Mouse (Mus musculus): Measurements from ENCODE around the gene Aunip. TPM values are rescaled to one million over a fixed set of nuclear protein-coding genes. Genes with fewer than 3 reads are reported as not detected.

The Aunip gene
- polyA plus RNA-seq, 1 experiment: 2.3 TPM

DNA sequence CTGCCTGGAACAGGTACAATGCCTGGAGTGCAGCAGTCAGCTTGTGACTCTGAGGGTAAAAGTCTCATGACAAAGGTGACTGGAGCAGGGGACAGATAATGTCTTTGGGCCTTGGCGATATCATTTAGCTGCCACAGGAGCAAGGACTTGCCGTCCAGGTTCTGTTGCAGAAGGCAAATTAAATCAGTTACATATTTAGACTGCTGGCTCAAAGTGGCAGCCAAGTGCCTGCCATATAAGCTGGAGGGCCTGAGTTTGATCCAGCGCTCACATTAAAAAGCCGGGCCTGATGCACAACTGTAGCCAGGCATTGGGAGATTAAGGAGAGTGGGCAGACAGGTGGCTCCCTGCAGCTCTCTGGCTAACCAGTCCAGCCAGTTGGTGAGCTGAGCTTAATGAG lies 31.0 kb upstream of the Aunip start:
- TF ChIP-seq CEBPB (IDR thresholded peaks at IDR 0.05; ENCODE audit: insufficient read depth, poor library complexity, severe bottlenecking): no peak
- no peak for TF ChIP-seq USF1 (IDR thresholded peaks at IDR 0.05; ENCODE audit: low read depth)
- TF ChIP-seq SRF (IDR thresholded peaks at IDR 0.05; ENCODE audit: control insufficient read depth, insufficient read length, low read depth): no peak
- no peak for TF ChIP-seq REST (IDR thresholded peaks at IDR 0.05; ENCODE audit: insufficient read depth, insufficient read length)
- TF ChIP-seq MYOG (IDR thresholded peaks at IDR 0.05; ENCODE audit: control insufficient read depth in 1 of 3, insufficient read depth in 1 of 3, insufficient read length in 2 of 3, low read depth in 2 of 3): no peak
- no peak for TF ChIP-seq E2F4 (IDR thresholded peaks at IDR 0.05; ENCODE audit: insufficient read depth)
- TF ChIP-seq TCF3 (IDR thresholded peaks at IDR 0.05; ENCODE audit: insufficient read length, low read depth): no peak
- TF ChIP-seq MYOD1 (IDR thresholded peaks at IDR 0.05; ENCODE audit: control insufficient read depth in 1 of 3, insufficient read length in 2 of 3, low read depth in 2 of 3): no peak
- TF ChIP-seq POLR2AphosphoS2 (IDR thresholded peaks at IDR 0.05; ENCODE audit: insufficient read length, low read depth): no peak
- no peaks in the 10 kb centered on the region for H3K27me3 ChIP-seq (ENCODE audit: control insufficient read depth, insufficient read depth, insufficient read length)

DNA sequence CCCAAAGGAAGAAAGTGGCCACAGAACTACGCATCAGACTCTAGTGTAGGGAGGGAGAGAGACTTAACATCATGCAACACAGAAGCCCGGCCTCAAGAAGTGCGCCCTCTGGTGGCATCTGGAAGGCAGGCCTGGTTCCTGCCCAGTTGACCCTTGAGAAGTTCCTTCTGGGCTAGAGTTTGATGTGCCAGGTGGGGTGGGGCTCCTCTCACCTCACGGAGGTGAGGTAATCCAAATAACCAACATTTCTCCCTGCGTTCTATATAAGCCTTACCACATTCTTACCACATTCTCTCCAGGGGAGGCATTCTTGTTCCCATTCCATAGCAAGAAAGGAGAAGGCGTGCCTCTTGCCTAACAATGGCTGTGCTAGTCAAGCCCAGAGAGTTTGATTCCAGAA lies 29.9 kb upstream of the Aunip start:
- H3K27me3 ChIP-seq (ENCODE audit: control insufficient read depth, insufficient read depth, insufficient read length): no peaks in the 10 kb centered on the region
- no peak overlapping the region for H3K4me3 ChIP-seq
- H3ac ChIP-seq (ENCODE audit: control insufficient read depth, insufficient read length): no peak overlapping the region
- H3K79me2 ChIP-seq (ENCODE audit: control insufficient read depth, insufficient read depth): no peaks in the 10 kb centered on the region
- TF ChIP-seq E2F4 (IDR thresholded peaks at IDR 0.05; ENCODE audit: insufficient read depth) (no peak), MYOG (IDR thresholded peaks at IDR 0.05; ENCODE audit: control insufficient read depth in 1 of 3, insufficient read depth in 1 of 3, insufficient read length in 2 of 3, low read depth in 2 of 3) (no peak)
- no peak overlapping the region for H3K4me2 ChIP-seq (ENCODE audit: low read depth)
- H3K36me3 ChIP-seq (ENCODE audit: control insufficient read depth, insufficient read depth): no peaks in the 10 kb centered on the region

More for the DNA sequence above, 31.0 kb upstream of the Aunip start:
- Histone ChIP-seq H3K4me2 (ENCODE audit: low read depth) (no peak overlapping the region), H3ac (ENCODE audit: control insufficient read depth, insufficient read length) (no peak overlapping the region), H3K79me2 (ENCODE audit: control insufficient read depth, insufficient read depth) (no peaks in the 10 kb centered on the region), H3K4me3 (no peak overlapping the region), H3K36me3 (ENCODE audit: control insufficient read depth, insufficient read depth) (no peaks in the 10 kb centered on the region)

DNA sequence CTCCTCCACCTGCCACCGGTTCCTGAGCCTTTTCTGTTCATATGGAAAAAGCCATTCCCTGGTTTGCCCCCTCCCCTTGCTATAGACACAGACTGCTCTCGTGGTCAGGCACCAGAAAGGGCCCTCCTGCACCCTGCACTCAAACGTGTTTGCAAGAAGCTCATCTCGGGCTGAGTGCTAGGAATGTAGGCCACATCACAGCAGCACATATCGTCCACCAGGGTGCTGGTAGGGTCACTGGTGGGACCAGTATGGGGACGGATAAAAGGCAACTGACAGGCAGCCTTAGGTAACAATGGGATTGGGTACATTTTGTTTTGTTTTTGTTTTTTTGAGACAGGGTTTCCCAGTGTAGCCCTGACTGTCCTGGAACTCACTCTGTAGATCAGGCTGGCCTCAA lies 29.5 kb upstream of the Aunip start:
- Histone ChIP-seq H3K4me3 (no peak overlapping the region), H3K27me3 (ENCODE audit: control insufficient read depth, insufficient read depth, insufficient read length) (no peaks in the 10 kb centered on the region)
- TF ChIP-seq USF1 (IDR thresholded peaks at IDR 0.05; ENCODE audit: low read depth) (no peak), POLR2A (IDR thresholded peaks at IDR 0.05; ENCODE audit: insufficient read length, low read depth) (no peak), E2F4 (IDR thresholded peaks at IDR 0.05; ENCODE audit: insufficient read depth) (no peak), SRF (IDR thresholded peaks at IDR 0.05; ENCODE audit: control insufficient read depth, insufficient read length, low read depth) (no peak), MYOD1 (IDR thresholded peaks at IDR 0.05; ENCODE audit: control insufficient read depth in 1 of 3, insufficient read length in 2 of 3, low read depth in 2 of 3) (no peak), TCF3 (IDR thresholded peaks at IDR 0.05; ENCODE audit: insufficient read length, low read depth) (no peak), TCF12 (IDR thresholded peaks at IDR 0.05; ENCODE audit: insufficient read depth, poor library complexity, severe bottlenecking) (no peak), CEBPB (IDR thresholded peaks at IDR 0.05; ENCODE audit: insufficient read depth, poor library complexity, severe bottlenecking) (no peak), MYOG (IDR thresholded peaks at IDR 0.05; ENCODE audit: control insufficient read depth in 1 of 3, insufficient read depth in 1 of 3, insufficient read length in 2 of 3, low read depth in 2 of 3) (no peak), MAX (IDR thresholded peaks at IDR 0.05; ENCODE audit: low read depth) (no peak), POLR2AphosphoS2 (IDR thresholded peaks at IDR 0.05; ENCODE audit: insufficient read length, low read depth) (no peak), REST (IDR thresholded peaks at IDR 0.05; ENCODE audit: insufficient read depth, insufficient read length) (no peak)

DNA sequence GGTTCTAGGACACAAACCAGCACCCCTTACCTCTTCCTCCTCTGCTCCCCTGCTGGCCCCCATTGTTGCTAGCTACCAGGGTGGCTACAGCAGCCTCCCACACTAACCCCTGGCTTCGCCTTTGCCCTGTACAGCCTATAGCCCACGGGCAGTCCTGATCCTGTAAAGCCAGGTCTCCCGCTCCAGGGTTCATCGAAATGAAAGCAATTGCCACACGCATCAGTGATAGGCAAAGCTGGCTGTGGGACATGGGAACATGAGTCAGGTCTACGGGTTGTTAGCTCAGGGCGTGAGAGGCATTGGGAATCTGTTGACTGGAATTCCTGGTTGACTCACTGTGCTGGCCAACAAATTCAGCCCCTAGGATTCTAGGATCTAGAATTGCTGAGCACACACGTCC lies 28.4 kb upstream of the Aunip start:
- Histone ChIP-seq H3K4me2 (ENCODE audit: low read depth) (peak overlapping the region; percentile 81), H3K36me3 (ENCODE audit: control insufficient read depth, insufficient read depth) (no peaks in the 10 kb centered on the region), H3K4me3 (no peak overlapping the region), H3K79me2 (ENCODE audit: control insufficient read depth, insufficient read depth) (no peaks in the 10 kb centered on the region), H3K27me3 (ENCODE audit: control insufficient read depth, insufficient read depth, insufficient read length) (no peaks in the 10 kb centered on the region), H3ac (ENCODE audit: control insufficient read depth, insufficient read length) (no peak overlapping the region)
- no peak for TF ChIP-seq TCF3 (IDR thresholded peaks at IDR 0.05; ENCODE audit: insufficient read length, low read depth)
- no peak for TF ChIP-seq USF1 (IDR thresholded peaks at IDR 0.05; ENCODE audit: low read depth)
- TF ChIP-seq REST (IDR thresholded peaks at IDR 0.05; ENCODE audit: insufficient read depth, insufficient read length): no peak
- TF ChIP-seq MAX (IDR thresholded peaks at IDR 0.05; ENCODE audit: low read depth): no peak
- TF ChIP-seq MYOG (IDR thresholded peaks at IDR 0.05; ENCODE audit: control insufficient read depth in 1 of 3, insufficient read depth in 1 of 3, insufficient read length in 2 of 3, low read depth in 2 of 3): no peak
- TF ChIP-seq CEBPB (IDR thresholded peaks at IDR 0.05; ENCODE audit: insufficient read depth, poor library complexity, severe bottlenecking): no peak
- no peak for TF ChIP-seq POLR2AphosphoS2 (IDR thresholded peaks at IDR 0.05; ENCODE audit: insufficient read length, low read depth)
- TF ChIP-seq E2F4 (IDR thresholded peaks at IDR 0.05; ENCODE audit: insufficient read depth): no peak

More for the DNA sequence above, 29.5 kb upstream of the Aunip start:
- no peaks in the 10 kb centered on the region for H3K79me2 ChIP-seq (ENCODE audit: control insufficient read depth, insufficient read depth)
- no peak overlapping the region for H3K4me2 ChIP-seq (ENCODE audit: low read depth)
- H3K36me3 ChIP-seq (ENCODE audit: control insufficient read depth, insufficient read depth): no peaks in the 10 kb centered on the region
- no peak overlapping the region for H3ac ChIP-seq (ENCODE audit: control insufficient read depth, insufficient read length)

DNA sequence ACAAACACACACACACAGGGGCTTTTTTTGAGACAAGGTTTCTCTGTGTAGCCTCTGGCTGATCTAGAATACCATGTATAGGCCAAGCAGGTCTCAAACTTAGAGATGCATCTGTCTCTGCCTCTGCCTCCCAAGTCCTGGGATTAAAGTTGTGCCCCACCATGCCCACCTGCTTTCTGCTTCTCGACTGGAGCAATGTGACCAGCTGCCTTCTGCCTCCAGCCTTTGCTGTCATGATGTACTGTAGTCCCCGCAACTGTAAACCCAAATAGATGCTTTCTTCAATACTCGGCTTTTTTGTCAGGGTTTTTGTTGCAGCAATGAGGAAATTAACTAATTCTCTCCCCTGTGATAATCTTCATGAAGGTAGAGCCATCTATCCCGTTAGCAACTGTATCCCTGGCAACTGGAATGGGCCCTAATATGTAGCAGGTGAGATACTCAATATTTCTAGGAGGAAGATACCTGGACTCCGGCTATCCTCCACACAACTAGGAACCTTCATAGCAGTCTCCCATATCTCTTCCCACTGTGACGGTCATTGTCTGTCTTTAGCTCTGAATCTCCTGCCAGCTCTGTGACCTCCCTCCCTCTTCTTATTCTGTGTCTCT lies 27.6 kb upstream of the Aunip start:
- Histone ChIP-seq H3K4me2 (ENCODE audit: low read depth) (peak overlapping the region; percentile 81), H3ac (ENCODE audit: control insufficient read depth, insufficient read length) (no peak overlapping the region), H3K36me3 (ENCODE audit: control insufficient read depth, insufficient read depth) (no peaks in the 10 kb centered on the region), H3K79me2 (ENCODE audit: control insufficient read depth, insufficient read depth) (no peaks in the 10 kb centered on the region), H3K4me3 (no peak overlapping the region), H3K27me3 (ENCODE audit: control insufficient read depth, insufficient read depth, insufficient read length) (no peaks in the 10 kb centered on the region)
- no peak for TF ChIP-seq SRF (IDR thresholded peaks at IDR 0.05; ENCODE audit: control insufficient read depth, insufficient read length, low read depth)
- no peak for TF ChIP-seq POLR2AphosphoS2 (IDR thresholded peaks at IDR 0.05; ENCODE audit: insufficient read length, low read depth)
- no peak for TF ChIP-seq MYOD1 (IDR thresholded peaks at IDR 0.05; ENCODE audit: control insufficient read depth in 1 of 3, insufficient read length in 2 of 3, low read depth in 2 of 3)
- no peak for TF ChIP-seq REST (IDR thresholded peaks at IDR 0.05; ENCODE audit: insufficient read depth, insufficient read length)

All from myocyte (in vitro differentiated cells).